Mouse (Mus musculus) heart, adult 11 months (tissue): Measurements from ENCODE around the gene Klhl32.
A peak's percentile ranks its signal among the peaks of the same experiment; 100 is the strongest.
"Not testable (repeated sequence)": the region's sequence is repeated elsewhere in the genome, so short reads cannot be mapped to it uniquely, and the experiment has no call there.

Source experiments
- DNase-seq: peaks from one replicate; pipeline ENCODE4 v3.0.0; 2022

Klhl32 gene

DNA sequence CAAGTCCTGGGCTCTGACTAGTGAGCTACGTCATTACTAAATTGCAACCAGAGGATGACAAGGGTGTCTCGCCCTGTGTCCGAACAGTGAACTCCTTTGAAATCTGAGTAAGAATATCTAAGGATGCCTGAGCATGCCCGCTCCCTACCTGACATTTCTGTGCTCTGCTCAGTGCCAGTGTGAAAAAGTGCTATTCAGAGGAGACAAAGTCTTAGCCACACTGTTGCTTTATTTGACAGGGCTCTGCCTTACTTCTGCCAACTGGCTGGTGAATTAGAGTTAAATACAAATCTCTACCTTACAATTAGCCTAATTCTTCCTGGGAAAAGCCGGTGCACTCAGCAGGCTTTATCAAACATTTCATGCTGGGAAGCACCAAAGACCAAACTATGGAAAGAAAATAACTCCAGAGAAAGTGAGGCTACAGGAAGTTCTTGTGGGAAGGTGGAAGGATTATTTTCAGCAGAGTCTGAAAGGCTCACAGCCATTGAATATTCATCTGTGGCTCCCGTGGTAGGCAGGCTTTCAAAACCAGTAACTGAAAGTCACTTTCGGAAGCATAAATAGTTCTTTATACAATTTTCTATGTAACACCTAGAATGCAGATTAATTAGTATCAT is 57.1 kb downstream of the Klhl32 start:
- DNase-seq: peak; percentile 61

DNA sequence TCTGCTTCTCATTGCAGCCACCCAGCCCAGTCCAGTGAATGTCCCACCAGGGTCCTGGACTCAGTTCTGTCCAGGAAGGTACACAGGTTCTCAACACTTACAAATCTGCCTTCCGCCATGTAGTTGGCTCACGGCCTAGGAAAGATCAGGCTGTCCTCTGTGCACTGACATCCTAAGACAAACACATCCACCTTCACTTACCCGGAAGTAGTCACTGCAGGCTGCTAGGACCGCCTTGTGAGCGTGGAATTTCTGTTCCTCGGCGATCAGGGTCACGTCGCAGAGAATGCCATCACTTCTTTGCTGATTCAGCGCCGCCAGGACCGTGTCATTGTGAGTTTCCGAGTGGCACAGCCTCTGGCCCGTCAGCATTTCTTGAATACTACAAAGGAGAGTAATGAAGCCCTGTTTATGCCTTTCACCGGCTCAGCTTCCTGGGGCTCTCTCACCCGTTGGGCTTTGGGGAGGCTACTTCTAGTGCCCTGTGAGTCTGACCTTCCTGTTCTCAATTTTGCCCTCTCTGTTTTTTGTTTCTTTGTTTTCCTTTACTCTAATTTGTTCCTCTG is 58.4 kb downstream of the Klhl32 start:
- DNase-seq: peak; percentile 82

DNA sequence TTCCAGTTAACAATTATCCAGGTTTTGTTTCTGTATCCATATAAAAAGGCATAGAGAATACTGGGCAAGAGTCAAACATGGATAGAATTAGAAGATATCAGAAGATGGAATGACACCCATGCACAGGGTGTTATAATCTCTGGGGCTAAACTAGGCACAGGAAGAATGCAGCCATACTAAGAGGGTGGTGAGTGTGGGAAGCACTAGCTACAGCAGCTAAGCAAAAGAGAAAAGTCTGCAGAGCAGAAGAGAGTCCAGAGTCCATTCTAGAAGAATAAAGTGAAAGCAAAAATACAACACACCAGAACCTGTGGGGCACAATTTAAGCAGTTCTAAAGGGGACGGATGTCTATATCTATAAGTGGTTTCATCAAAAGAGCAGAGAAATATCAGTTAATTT is 61.6 kb downstream of the Klhl32 start:
- no peak for DNase-seq

DNA sequence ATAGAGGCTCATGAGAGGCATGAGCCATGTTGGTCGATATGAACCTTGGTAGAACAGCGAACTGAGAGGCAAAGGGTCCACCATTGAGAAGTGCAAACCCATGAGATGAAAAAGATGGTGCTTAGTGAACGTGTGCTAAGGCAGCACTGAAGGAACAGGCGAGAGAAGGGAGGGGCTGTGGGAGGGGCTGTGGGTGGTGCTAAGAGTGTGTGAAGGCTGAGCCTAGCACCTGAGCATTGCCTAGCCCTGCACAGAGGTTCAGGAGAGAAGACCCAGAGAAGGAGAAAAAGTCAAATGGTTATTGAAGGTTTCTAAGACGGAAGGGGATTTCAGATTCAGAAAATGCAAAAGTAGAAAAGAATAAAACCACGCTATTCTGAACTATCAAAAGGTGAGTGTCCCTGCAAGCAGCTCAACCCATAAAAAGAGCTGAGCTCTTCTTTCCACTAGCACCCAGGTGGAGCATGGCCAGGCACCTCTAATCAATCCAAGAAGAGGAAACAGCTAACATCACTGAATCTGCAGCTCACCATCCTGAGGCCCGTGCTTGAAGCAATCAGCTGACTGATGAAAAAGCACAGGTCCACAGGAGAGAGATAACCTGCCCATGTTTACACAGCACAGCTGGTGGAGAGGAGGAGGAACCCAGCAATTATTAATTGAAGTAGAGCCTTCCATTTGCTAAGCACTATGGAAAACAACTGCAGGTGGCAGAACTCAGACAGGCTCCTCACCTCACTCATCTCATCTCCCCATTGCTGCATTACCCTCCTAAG is 65.0 kb downstream of the Klhl32 start:
- no peak for DNase-seq

DNA sequence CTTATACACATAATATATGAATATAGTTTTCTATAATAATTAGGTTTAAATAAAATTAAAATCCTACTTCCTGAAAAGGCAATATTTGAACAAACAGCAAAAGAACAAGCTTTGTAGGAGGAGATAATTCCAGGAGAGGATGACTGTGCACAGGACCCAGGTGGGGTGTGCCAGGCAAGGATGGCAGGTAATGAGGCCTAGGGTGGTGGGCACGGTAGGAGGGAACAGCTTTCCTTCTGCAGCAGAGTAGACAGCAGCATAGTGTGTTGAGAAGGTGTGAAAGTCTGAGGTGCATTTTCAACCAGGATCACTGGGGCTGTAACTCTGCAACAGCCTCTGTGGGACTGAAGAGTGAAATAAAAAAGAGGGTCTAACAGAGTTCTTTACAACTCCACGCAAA is 85.0 kb downstream of the Klhl32 start:
- DNase-seq: no peak

DNA sequence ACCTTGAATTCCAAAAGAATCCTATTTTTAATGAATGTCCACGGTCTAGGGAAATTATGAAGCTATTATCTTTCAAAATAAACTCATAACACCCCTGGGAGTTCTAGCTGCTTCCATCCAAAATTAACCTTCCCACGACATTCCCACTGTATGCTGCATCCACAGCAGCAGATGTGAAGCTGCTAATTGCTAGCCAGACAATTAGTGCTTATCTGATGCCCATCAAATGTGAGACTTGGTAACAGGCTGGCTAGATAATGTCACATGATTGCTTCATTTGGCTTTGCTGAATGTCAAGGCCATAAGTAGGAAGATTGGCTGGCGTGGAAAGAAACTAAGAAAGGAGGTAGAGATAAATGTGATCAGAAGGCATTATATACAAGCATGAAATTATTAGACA is 85.5 kb downstream of the Klhl32 start:
- DNase-seq: no peak

DNA sequence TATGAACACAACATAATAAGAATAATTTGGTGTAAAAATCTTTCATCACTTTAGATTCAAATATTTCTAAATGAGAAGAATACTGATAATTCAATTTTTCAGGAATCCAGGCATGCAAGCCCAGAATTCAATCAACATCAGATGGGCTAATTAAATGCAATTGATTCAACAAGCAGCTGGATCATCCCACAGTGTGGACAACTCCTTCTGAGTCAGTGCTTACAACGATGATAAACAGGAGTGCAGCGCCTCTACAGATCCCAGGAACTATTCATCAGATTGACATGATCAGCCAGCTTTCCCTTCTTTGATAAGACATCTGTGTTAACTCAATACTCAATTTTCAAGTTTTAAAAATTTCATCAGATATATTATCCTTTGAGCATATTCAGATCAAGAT is 86.4 kb downstream of the Klhl32 start:
- no peak for DNase-seq

DNA sequence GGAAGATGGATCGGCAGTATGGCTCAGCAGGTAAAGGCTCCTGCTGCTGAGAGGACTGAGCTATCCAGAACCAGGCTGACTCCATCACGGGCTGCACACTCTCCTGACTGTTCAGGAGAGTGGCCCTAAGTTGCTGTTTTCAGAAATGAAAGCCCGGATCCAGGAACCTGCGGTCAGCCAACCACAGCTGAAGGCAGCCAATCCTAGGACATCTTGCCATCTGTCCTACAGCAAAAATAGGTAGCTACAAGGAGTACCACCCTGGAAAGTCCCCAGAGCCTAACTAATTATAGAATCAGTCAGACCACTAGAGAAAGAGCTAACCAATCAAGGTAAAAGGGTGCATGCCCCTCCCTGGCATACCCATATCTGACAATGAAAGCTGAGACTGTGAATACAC is 87.5 kb downstream of the Klhl32 start:
- no peak for DNase-seq

DNA sequence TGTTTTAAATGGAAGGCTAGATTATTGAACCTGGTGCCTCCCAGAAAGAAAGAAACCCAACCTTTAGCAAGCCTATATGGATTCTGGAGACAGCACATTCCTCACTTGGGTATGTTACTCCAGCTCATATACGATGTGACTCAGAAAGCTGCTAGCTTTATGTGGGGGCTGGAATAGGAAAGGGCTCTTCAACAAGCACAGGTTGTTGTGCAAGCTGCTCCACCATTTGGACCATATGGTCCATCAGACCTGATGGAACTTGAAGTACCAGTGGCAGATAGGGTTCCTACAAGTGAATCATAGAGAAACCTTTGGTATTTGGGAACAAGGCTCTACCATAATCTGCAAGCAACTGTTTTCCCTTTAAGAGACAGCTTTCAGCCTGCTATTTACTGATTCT is 92.0 kb downstream of the Klhl32 start:
- DNase-seq: no peak

DNA sequence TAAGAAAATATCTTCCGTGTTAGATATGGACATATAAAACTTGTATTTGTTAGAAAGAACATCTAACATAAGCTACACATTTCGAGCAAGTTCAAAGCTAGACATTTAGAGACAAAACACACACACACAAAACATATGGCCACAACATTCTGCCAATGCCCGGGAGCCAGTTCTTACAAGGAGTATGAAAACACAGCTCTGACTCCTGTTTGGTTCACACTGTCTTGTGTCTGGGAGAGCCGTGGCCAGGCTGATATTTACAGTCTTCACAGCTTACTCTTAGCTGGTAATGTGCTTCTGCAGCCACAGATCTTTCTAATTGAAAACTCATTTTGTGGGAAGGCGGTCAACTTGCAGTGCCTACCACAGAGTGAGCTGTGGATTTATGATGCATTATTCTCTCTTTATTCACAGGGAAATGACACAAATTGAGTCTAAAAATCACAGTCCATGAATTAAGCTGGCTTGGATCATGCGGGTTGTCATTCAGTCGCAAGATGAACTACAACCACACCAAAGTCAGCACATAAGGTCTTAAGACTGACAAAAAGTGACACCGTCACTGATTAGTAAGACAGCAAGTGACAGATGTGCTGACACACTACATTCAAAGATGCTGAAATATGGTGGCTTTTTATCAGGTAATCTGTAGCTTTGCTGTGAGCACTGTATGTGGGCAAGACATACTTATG is 98.3 kb downstream of the Klhl32 start:
- no peak for DNase-seq

DNA sequence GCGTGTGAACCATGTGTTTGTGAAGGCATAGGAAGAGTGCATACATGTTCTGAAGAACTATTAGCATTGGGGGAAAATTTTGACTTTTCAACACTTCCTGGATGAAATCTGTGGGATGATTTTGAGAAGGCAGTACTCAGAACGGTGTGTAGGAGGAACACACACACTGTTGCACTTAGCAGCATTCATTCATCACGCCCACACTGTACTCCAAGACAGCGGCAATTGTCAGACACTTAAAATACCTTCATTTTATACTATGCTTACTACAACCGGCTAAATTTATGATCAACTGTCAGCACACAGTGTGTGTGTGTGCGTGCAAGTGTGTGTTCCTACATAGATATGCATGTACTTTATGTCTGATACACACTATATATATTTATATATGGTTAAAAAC is 113.8 kb downstream of the Klhl32 start:
- no peak for DNase-seq

DNA sequence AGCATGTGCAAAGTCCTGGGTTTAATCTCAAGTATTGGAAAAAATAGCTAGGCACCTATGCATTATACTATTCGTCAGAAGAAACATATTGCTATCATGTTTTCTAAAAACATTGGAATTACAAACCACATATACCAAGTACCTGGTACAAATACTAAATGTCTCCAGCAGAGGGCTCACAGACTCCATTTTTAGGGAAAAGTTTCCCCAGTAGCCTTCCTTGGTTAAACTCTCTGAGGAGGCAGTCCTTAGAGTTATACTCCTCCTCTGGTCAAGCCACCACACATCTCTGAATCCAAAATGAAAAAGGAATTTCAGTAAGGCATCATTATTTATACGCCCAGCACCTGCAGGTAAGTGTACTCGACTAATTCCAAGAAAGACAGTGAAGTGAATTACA is 130.1 kb downstream of the Klhl32 start:
- DNase-seq: no peak

DNA sequence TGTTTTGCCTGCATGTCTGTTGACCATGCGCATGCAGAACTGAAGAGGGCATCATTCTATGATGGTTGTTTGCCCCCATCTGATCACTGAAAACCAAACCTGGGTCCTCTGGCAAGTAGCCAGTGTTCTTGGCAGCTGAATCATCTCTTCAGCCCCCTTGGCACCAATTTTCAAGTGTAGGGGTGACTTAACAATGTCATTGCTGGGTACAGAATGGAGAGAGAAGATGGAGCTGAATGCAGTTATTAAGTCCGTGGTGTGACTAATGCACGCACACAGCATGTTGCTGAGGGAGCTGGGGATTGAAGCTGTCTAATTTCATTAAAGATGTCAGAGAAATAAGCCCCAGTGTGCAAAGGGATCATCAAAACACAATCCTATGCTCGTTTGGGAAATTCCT is 135.4 kb downstream of the Klhl32 start:
- DNase-seq: no peak

DNA sequence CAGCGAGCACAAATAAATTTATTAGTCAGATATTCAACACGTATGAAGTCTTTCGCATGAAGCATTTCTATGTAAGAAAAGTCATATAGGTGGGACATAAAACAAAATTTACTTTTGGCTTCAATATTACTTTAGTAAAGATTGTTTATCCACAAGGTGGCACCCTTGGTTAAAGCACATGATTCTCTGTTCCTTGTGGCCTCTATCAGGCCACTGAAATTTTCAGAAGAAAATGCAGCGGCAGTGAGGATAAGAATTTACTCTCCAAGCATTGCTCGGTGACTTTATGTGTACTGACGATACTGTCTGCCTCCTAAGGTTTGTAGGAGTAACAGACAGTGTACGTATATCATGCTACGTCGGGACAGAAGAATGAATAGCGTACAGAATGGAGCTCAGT is 136.6 kb downstream of the Klhl32 start:
- no peak for DNase-seq

DNA sequence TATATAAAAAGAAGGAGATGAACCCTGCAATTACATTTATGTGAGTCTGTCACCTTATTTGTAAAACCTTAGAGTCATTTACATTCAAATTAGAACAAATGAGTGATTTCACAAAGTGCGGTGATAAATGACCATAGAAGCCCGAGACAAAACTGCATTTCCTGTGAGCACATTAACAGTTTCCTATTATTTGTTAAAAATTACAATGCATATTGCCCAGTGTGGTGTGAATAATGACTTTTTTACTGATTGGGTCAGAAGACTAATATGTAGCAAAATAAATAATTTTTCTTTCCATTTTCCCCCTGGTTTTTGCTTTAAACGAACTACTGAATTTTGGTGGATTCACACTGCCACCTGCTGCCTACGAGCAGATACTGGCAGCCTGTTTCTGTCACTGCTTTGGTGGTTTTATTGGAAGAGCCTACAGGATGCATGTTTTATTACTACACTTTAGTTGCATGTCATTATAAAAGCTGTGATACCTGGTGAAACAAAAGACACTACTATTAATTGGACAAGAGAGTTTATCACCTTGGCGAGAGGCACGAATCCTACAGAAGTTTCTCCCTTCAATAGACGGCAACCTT is 152.3 kb downstream of the Klhl32 start:
- no peak for DNase-seq

DNA sequence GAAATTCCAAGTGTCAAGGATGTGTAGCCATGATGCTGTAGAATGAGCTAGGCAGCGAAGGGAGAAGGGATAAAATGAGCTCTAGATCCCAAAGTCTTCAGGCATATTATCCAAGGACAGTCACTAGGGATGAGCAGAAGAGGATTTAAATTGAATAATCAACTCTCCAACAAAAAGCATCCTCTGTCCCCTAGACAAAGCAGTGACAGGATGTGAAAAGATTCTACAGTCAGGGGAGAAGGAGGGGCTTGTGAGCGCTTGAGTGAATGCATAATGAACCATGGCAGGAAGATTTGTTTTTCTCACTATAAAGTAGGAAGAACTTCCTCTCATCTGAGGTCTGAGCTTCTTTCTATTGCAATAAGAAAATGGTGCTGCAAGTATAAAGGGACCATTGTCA is 170.8 kb downstream of the Klhl32 start:
- no peak for DNase-seq

DNA sequence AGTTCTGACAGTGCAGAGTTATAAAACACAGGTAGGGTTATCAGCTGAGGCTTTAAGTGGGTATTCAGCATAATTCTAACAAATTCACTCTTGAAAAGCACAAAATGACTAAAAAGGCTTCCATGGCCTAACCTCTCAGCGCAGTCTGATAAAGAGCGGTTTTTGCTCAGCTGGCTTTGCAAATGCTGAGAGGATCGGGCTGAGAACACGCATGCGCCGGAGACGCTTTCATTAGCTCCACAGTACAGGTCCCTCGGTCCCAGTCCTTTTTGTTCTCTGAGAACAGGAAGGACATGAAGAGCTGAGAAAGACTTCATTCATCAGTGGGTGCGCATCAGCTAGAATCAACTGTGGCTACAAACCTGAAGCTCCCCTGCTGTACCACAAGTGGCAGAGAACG is 180.9 kb downstream of the Klhl32 start:
- DNase-seq: no peak

DNA sequence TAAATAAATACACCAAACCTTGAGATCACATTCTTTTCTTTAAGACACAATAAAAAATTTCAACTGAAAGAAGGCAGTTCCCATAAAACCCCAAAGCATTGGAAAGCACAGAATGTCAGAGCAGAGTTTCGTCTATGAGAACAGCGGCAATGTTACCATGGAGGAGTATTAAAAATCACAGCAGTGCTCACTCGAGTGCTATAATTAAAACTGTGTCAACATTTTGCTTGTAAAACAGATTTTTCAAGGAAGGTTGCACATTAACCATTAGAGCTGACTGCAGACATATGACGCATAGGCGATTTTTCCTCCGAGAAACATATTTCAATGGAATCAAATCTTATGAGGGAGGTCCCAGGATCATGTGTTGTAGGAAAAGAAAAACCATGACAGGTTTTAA is 191.7 kb downstream of the Klhl32 start:
- DNase-seq: no peak

DNA sequence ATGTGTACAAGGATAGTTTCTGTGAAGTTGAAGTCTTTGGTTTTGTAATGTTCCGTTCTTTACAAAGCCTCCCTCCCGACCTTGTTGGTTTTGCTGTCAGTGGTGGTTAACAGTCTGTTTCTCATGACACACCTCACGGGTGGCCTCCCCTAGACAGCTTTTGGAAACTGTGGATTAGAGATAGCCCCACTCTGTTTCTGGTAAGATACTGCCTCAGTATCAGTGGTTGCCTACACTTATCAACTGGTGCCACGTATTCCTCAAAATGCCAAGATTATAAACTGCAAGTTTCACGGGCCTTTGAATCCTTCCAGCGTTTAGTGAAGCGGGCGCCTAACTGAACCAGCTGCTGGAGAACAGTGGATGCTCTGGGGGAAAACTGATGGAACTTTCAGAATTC is 206.2 kb downstream of the Klhl32 start:
- DNase-seq: not testable (repeated sequence)

DNA sequence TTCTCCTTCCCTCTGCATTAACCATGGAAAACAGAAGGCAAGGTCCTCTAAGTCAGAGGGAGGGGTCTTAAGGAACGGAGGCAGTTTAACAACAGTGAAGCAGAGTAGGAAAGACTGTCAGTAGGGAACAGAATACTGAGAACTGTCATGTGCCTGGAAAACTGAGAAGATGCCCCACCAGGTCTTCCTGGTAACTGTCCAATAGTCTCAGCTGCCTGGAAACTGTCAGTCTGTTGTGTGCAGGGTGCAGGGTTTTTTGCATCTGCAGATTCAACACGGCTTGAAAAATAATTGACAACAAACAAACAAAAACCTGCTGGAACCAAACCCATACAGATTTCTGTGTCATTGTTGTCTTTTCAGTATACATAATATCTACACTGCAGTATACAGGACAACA is 208.6 kb downstream of the Klhl32 start:
- DNase-seq: no peak

DNA sequence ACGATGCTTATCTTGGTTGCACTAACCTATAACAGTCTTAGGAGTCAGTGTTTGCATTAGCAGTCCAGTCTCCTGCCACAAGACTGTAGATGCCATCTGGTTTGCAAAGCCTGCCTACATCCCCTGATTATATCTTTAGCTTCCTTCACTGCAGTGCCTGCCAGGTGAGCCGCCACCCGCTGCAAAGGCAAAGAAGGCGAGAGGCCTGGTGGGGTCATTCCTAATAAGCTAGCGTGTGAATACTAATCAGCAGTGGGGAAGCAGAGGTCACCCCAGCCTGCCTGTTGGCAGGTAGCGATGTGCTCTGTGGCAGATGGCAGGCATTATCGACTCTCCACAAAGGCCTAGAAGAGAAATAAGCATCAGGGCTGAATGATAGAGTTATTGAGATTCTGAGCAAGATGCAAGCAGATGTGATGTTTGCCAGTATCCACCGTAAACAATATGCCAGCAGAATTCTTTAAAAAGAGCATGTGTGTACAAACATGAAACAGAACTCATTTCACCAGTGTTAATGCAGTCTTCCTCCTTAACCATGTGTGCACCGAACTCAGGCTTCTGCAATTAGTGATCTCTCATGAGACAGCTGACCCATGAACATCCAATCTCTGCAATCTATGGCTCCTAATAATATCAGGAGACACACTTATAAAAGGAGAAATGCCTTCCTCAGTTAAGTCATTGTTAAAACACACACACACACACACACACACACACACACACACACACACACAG is 219.6 kb downstream of the Klhl32 start:
- peak; percentile 87 for DNase-seq

DNA sequence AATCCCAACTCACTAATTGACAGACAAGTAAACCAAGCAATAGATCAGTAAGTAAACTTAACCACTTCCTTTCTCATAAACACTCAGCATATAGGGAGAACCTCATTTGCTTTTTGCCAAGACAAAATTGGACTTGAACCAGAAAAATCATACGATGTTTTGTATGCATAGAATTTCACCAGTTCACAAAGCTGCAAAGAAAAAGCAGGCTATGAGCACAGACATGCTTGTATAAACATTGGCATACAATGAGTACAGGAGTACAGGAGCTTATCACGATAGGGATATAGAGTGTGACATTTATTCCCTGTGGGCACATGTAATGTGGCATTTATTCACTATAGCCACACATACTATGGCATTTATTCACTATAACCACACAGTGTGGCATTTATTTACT is 220.5 kb downstream of the Klhl32 start:
- DNase-seq: no peak

DNA sequence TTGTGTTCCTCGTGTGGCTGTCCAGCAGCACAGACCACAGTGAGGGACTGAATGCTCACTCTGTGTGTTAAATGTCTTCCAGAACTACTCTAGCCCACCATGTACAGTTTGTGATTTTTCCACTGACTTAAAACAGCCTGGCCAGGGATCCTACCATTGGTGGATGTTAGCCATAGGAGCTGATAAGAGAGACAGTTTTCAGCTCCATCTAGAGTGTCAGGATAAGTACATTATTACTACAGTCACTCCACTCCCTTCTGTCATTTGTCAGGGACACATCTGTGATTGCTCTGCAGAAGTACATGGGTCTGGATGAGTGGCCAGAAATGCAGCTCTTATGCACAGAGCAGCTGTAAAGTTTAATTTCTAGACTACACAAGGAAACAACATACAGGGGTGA is 223.1 kb downstream of the Klhl32 start:
- no peak for DNase-seq
